Mouse (Mus musculus) MN1 (cell line): ENCODE results near the gene Dnaic2.

ENCODE experiments used
- DNase-seq: peaks from one replicate; pipeline ENCODE4 v3.0.0-alpha.2; 2016; ENCODE audit warnings: low spot score

Gene Dnaic2

DNA sequence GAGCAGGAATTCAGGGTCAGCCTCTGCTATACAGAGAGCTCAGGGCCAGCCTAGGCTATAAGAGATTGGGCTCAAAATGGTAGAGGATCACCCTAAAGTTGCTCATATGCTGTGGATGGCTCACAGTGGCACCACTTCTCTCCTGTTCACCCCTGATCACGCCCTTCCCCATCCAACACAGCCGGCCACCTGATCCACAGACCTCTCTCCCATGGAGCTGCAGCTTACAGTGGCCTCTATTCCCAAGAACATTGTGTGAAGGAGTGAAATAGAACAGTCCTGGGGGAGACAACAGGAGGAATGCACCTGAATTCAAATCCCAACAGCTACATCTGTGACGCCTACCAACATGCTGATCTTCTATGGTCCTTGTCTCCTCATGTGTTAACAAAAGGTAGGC, 71.4 kb downstream of the Dnaic2 start, which contains the start of gene Gpr142:
TSS of gene Gpr142 (plus strand) at position 301 of the 400 bp plus-strand sequence.
- no peak for DNase-seq

DNA sequence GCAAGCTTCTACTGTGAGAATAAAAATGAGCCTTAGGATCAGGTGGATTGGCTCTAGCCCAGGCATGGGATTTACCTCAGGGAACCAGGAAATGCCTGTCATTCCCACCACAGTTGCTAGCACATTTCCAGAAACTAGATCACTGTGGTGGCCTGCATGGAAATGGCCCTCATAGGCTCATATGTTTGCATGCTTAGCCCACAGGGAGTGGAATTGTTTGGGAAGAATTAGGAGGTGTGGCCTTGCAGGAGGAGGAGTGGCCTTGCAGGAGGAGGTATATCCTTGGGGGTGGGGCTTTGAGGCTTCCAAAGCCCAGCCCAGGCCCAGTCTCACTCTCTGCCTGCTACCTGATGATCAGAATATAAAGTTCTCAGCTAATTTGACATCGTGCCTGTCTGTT, 74.7 kb downstream of the Dnaic2 start:
- DNase-seq: no peak

DNA sequence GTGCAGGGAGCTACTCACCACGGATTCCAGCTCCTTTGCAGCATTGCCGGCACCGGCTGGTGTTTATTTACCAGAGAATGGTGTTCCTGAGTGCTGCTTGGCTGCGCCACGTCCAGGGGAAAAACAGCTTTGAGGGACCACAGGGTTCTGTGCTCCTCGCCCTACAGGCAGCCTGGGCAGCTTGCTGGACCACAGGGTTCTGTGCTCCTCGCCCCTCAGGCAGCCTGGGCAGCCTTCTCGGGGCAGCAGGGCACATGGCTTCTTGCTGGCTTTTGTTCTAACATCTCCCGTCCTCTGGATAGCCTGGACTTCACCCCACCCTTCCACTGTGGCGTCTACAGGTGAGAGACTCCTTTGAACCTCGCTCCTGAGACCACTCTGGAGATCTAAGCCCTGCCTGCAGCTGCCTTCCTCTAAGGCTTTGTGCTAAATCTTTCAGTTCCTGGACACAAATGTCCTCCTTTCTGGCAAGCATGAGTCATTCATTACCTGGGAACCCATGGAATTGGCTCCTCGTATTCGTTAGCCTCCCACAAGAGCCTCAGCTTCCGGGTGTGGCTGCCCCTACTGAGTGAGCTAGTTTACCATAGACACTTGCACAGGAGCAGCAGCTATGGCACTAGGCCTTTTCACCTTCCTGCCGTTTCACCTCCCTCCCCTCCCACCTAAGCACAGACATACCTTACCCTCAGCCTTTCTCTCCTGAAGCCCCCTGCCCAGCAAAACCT, 75.5 kb downstream of the Dnaic2 start:
- DNase-seq: no peak

DNA sequence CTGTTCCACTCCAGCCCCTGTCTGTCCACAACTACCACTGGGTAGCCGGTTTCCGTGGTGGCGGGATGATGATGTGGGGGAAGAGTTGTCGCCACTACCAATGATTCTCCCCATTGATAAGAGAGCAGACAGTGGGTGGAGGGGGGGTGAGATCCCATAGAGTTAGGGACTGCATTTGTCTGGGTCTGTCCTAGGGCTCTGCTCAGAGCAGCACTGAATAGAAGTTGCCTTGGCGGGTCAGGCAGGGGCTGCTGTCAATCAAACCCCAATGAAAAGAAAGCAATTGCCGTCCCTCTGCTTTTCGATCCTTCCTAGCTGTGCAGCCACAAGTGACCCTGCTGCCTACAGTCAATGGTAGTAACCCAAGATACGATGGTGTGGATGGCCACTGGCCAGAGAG, 76.8 kb downstream of the Dnaic2 start:
- DNase-seq: no peak

DNA sequence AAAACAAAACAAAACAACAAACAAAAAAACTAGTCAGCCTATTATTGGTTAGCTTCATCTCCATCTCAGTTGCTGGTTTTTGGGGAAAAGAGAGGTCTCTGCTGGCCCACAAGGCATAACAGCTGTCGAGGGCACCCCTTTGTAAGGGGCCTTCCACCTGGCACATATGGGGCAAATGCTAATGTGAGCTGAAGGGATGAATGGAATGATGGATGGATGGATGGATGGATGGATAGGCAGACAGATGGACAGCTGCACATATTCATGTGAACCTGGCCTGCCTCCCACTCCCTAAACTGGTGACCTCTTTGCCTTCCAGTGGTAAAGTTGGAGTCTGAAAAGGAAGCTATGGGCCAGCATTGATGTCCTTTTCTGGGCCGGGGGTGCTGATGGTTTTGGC, 79.8 kb downstream of the Dnaic2 start:
- no peak for DNase-seq
